ENCODE assay signal across 32 mouse cellular contexts in the genomic region with DNA sequence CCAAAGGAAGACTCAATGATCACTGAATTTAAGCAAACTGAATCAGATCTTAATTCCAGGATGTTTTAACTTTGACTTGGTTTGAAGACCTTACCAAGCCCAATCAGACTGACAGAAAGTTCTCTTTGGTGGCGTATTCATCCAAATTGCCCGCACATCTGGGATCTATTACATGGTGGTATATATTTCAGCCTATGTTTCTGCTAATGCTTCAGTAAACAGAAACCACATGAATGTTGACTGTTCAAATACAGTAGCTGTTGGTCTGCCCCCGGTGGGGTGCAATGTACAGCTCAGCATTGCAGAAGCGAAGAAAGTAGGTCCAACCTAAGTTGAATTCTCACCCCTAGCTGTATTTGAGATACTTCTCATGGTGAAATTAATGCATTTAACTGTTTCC.
DNase-seq lines count a peak whose midpoint lies in the region; ATAC-seq lines count a peak whose summit lies in the region.
"Had no signal": no experiment of that assay in that cellular context is flagged by ENCODE, and none has a peak within 500 bp of the region (broad histone marks: within the 10 kb centered on the region; RNA-seq: fewer than 3 reads in every experiment).

No protein-coding gene starts in this region.

- H3K4me1 ChIP-seq in embryonic facial prominence, embryonic 11.5 days (ENCODE audit: control insufficient read depth, insufficient read depth, low read length) = no peaks in the 10 kb centered on the region
- peaks cover 14% of the 10 kb centered on the region for H3K4me1 ChIP-seq in embryonic facial prominence, embryonic 14.5 days (ENCODE audit: control insufficient read depth, insufficient read depth, low read length)
- no peaks in the 10 kb centered on the region for H3K4me1 ChIP-seq in midbrain, embryonic 15.5 days
- H3K4me1 ChIP-seq: forebrain, embryonic 13.5 days; hindbrain, embryonic 15.5 days had no signal

- H3K27ac ChIP-seq in embryonic facial prominence, embryonic 11.5 days (replicated peaks; ENCODE audit: low read depth, low read length) = no peak overlapping the region
- H3K27ac ChIP-seq in embryonic facial prominence, embryonic 14.5 days (replicated peaks; ENCODE audit: low read depth, low read length) = no peak overlapping the region
- H3K27ac ChIP-seq in midbrain, embryonic 15.5 days = no peak overlapping the region
- H3K27ac ChIP-seq: forebrain, embryonic 13.5 days; gastrocnemius, adult 2 months; heart, embryonic 10.5 days; heart, embryonic 13.5 days; hindbrain, embryonic 12.5 days; hindbrain, embryonic 15.5 days had no signal

- no peak overlapping the region for H3K9ac ChIP-seq in embryonic facial prominence, embryonic 11.5 days (replicated peaks; ENCODE audit: low read length)
- no peak overlapping the region for H3K9ac ChIP-seq in embryonic facial prominence, embryonic 14.5 days (ENCODE audit: low read depth, low read length)
- H3K9ac ChIP-seq in midbrain, embryonic 15.5 days = no peak overlapping the region
- H3K9ac ChIP-seq: forebrain, embryonic 13.5 days; heart, embryonic 13.5 days; hindbrain, embryonic 12.5 days; hindbrain, embryonic 15.5 days had no signal

- no peak overlapping the region for H3K4me3 ChIP-seq in embryonic facial prominence, embryonic 11.5 days (ENCODE audit: low read depth, low read length)
- H3K4me3 ChIP-seq in embryonic facial prominence, embryonic 14.5 days (ENCODE audit: low read depth, low read length) = no peak overlapping the region
- H3K4me3 ChIP-seq in midbrain, embryonic 15.5 days = no peak overlapping the region
- H3K4me3 ChIP-seq: erythroblast, embryonic 14.5 days; forebrain, embryonic 13.5 days; gastrocnemius, adult 2 months; heart, embryonic 10.5 days; heart, embryonic 13.5 days; hindbrain, embryonic 12.5 days; hindbrain, embryonic 15.5 days had no signal

- H3K27me3 ChIP-seq in embryonic facial prominence, embryonic 11.5 days (ENCODE audit: control insufficient read depth, insufficient read depth, low read length) = no peaks in the 10 kb centered on the region
- H3K27me3 ChIP-seq in embryonic facial prominence, embryonic 14.5 days (replicated peaks; ENCODE audit: control insufficient read depth, insufficient read depth, low read length) = peaks cover 9% of the 10 kb centered on the region; the same call in 1 of the 2 replicates
- H3K27me3 ChIP-seq in midbrain, embryonic 15.5 days (replicated peaks) = no peaks in the 10 kb centered on the region
- H3K27me3 ChIP-seq: CH12.LX; forebrain, embryonic 13.5 days; heart, embryonic 13.5 days; hindbrain, embryonic 12.5 days; hindbrain, embryonic 15.5 days had no signal

- 40% methylated on average over 4 of the region's 4 CpGs for WGBS in embryonic facial prominence, embryonic 11.5 days
- WGBS in embryonic facial prominence, embryonic 14.5 days = 30% methylated on average over 4 of the region's 4 CpGs
- 90% methylated on average over 4 of the region's 4 CpGs for WGBS in midbrain, embryonic 15.5 days

- peak; percentile 59 for DNase-seq in embryo, embryonic 11 days
- DNase-seq in embryo, embryonic 10 days (ENCODE audit: low spot score) = no peak
- DNase-seq in NIH3T3 (ENCODE audit: low read depth) = peak; percentile 16
- DNase-seq in embryonic facial prominence, embryonic 11.5 days (ENCODE audit: low spot score) = peak; percentile 90
- peak; percentile 87 for DNase-seq in embryonic facial prominence, embryonic 14.5 days (ENCODE audit: low spot score)
- DNase-seq in lung, postnatal 25 days (ENCODE audit: low spot score) = no peak
- no peak for DNase-seq in spleen, postnatal 14 days (ENCODE audit: low spot score in 2 of 2)
- DNase-seq: adrenal gland, adult 2 months; adrenal gland, postnatal 14 days; B cell, adult 2 months; cerebellum, adult 11 months; cerebellum, adult 2 months; cerebellum, adult 9-11 months; cerebellum, postnatal 25 days; gastrocnemius, adult 2 months; gastrocnemius, postnatal 14 days; heart, adult 18-20 months; heart, postnatal 14 days; heart, postnatal 4 days; kidney, adult 18-20 months; kidney, adult 9 months had no signal

- no peak overlapping the region for H3K4me2 ChIP-seq in embryonic facial prominence, embryonic 11.5 days (ENCODE audit: low read depth, low read length)
- no peak overlapping the region for H3K4me2 ChIP-seq in embryonic facial prominence, embryonic 14.5 days (ENCODE audit: low read depth, low read length)
- H3K4me2 ChIP-seq in midbrain, embryonic 15.5 days = no peak overlapping the region
- H3K4me2 ChIP-seq: forebrain, embryonic 13.5 days; heart, embryonic 13.5 days; hindbrain, embryonic 12.5 days; hindbrain, embryonic 15.5 days had no signal

- H3K9me3 ChIP-seq in embryonic facial prominence, embryonic 11.5 days (replicated peaks; ENCODE audit: control insufficient read depth, low read length) = no peaks in the 10 kb centered on the region
- H3K9me3 ChIP-seq in embryonic facial prominence, embryonic 14.5 days (ENCODE audit: control insufficient read depth, low read length) = no peaks in the 10 kb centered on the region
- no peaks in the 10 kb centered on the region for H3K9me3 ChIP-seq in midbrain, embryonic 15.5 days
- H3K9me3 ChIP-seq: forebrain, embryonic 13.5 days; heart, embryonic 10.5 days; hindbrain, embryonic 12.5 days; hindbrain, embryonic 15.5 days had no signal

- ATAC-seq in embryonic facial prominence, embryonic 11.5 days (replicated peaks; ENCODE audit: insufficient number of reproducible peaks, low FRiP score, low TSS enrichment, low read depth) = peak; percentile 70
- ATAC-seq in embryonic facial prominence, embryonic 14.5 days (ENCODE audit: low read depth) = peak; percentile 71; the same call in 1 of the 2 replicates
- ATAC-seq in midbrain, embryonic 15.5 days (replicated peaks) = no peak
- ATAC-seq: forebrain, embryonic 13.5 days; forebrain, embryonic 16.5 days; intestine, embryonic 16.5 days had no signal

- H3K36me3 ChIP-seq in embryonic facial prominence, embryonic 11.5 days (replicated peaks; ENCODE audit: control insufficient read depth, insufficient read depth, low read depth, low read length) = no peaks in the 10 kb centered on the region
- H3K36me3 ChIP-seq in embryonic facial prominence, embryonic 14.5 days (ENCODE audit: control insufficient read depth, insufficient read depth, low read length) = no peaks in the 10 kb centered on the region
- no peaks in the 10 kb centered on the region for H3K36me3 ChIP-seq in midbrain, embryonic 15.5 days (replicated peaks)
- H3K36me3 ChIP-seq: G1E; heart, embryonic 10.5 days; heart, embryonic 13.5 days; hindbrain, embryonic 12.5 days; hindbrain, embryonic 15.5 days had no signal

Comparison
In these comparisons a context has a peak if more than half of its experiments do, and no peak if none do; other contexts are left out.
1. DNase-seq: peak in embryo, embryonic 11 days (single experiment), NIH3T3 (single experiment), embryonic facial prominence, embryonic 11.5 days (single experiment) and embryonic facial prominence, embryonic 14.5 days (single experiment); none in embryo, embryonic 10 days (single experiment), lung, postnatal 25 days (single experiment) and spleen, postnatal 14 days (0 of 2).